Mouse (Mus musculus) frontal cortex, adult (tissue): ENCODE measurements around the gene Bbc3.

Source experiments
- ATAC-seq: cut with Nextera tagmentation; 2 replicates; pipeline ENCODE4 v1.9.2; 2017; ENCODE audit warnings: mild to moderate bottlenecking, moderate library complexity, mixed read lengths; ENCODE audit not compliant: low TSS enrichment

Gene Bbc3

DNA sequence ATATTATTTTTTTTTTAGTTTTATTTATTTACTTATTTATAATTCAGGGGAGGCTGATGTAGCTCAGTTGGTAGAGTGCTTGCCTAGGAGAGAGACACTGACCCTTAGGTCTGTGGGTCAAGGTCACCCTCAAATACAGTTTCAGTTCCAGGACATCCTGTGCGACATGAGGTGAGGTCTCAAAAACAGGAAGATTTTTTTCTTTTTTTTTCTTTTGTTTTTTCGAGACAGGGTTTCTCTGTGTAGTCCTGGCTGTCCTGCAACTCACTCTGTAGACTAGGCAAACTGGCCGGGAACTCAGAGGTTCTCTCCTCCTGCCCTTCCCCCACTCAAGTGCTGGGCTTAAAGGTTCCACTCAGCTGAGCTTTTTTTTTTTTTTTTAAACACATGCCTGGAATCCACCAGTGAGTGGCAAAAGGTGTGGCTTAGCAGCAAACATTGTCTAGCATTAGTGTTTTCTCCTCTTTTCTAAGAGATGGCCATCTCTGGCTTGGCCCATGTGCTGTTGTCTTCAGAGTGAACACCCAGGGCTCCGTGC lies 7.1 kb downstream of the Bbc3 start:
- no peak for ATAC-seq

GRCm38 (mm10) chr7:16317094-16317493 lies 8.9 kb downstream of the Bbc3 start:
- no peak for ATAC-seq

GRCm38 (mm10) chr7:16319216-16319615 lies 11.0 kb downstream of the Bbc3 start:
- ATAC-seq: no peak

DNA sequence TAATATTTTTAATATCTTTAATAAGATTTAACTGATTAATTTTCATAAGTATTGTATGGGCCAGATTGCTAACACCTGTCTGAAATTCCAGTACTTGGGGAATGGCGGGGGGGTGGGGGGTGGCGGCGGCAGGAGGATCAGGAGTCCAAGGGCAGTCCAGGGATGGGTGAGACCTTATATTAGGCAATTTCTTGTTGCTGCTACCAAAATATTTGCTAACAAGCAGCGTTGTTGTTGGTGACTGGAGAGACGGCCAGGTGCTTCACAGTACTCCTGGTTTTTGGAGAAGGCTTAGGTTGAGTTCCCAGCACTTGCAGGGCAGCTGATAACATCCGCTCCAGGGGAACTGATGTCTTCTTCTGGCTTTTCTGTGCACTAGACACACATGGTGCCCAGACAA lies 12.3 kb downstream of the Bbc3 start:
- ATAC-seq: no peak

DNA sequence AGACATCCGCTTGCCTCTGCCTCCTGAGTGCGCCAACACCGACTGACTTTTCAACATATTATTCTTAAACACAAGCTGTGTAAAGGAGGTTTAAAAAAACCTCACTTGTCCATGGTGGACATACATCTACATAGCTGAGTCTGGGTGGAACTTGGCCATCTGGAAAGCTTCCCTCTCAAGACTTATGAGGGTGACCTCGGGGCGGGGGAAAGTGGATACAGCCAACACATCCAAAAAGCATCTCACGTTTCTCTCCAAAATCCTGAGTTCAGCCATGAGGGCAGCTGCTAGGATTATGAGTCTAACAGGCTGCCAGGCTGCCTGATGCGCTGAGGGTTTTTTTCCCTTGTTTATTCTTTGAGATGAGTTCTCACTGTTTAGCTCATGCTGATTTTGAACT lies 16.5 kb downstream of the Bbc3 start:
- ATAC-seq: no peak

DNA sequence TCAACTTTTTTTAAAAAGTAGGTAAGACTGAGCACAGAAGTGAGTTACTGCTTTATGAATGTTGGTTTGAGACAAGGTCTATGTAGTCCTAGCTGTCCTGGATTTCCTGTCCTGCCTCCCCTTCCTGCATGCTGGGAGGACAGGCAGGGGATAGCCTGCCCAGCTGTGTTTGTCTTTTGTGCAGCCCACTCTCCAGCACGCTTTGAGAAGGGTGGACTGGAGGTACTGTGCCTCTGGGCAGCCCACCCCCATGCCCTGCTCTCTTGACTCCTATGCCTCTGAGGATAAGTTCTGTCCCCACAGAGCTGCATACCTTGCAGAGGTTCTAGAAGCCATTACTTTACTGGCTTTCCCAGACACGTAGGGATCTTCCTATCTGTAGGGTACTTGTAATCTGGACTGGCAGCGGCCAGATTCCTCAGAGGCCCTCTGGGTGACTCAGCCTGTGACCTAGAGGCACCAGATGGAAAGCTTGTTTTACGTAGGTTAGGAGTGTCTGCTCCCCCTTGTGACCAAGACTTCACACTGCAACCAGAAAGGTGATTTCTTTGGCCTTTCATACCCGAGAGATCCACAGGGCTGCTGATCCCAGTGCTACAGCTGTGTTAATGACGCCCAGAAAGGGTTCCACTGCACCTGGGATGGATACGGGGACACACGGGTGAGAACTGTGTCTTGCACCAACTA lies 17.9 kb downstream of the Bbc3 start:
- peak; percentile 71 for ATAC-seq

DNA sequence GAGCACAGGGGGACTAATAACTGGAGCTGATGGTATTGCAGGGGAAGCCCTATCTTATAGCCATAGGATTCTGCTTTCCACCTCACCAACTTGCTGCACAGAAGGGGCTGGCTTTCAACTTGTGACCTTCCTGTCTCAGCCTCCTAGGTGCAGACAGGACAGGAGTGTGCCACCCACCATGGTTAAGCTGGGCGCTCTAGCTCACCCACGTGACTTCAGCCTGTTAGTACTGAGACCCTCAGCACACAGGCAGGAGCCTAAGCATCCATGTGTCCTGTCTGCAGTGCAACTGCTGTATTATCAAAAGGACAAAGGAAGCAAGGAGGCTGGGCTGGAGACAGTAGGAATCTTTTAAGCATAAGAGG lies 18.4 kb downstream of the Bbc3 start:
- ATAC-seq: peak; percentile 38; the same call in 1 of the 2 replicates

GRCm38 (mm10) chr7:16329146-16329545 lies 21.0 kb downstream of the Bbc3 start:
- ATAC-seq: no peak

- ATAC-seq: no peak
Observed at GRCm38 (mm10) chr7:16337733-16338132, 29.5 kb downstream of the Bbc3 start.

GRCm38 (mm10) chr7:16344598-16344997 lies 36.4 kb downstream of the Bbc3 start:
- ATAC-seq: no peak

- no peak for ATAC-seq
Observed at GRCm38 (mm10) chr7:16345297-16345696, 37.1 kb downstream of the Bbc3 start.

DNA sequence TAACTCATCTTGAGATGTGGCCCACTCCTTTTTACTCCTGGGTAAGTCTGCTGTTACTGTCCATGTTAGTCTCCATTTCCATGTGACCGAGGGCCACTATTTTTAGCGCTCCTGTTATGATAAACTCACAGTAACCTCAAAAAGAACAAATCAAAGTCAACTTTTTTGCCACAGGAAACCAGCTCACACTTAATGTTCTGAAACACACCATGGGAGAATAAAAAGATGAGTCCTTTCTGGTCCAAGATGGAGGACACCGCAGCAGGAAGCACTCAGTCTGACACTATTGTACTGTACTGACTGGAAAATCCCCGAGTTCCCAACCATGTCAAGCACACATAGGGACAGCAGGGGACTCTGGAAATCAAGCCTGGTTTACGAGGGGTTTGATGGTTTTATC lies 41.8 kb downstream of the Bbc3 start:
- ATAC-seq: no peak

DNA sequence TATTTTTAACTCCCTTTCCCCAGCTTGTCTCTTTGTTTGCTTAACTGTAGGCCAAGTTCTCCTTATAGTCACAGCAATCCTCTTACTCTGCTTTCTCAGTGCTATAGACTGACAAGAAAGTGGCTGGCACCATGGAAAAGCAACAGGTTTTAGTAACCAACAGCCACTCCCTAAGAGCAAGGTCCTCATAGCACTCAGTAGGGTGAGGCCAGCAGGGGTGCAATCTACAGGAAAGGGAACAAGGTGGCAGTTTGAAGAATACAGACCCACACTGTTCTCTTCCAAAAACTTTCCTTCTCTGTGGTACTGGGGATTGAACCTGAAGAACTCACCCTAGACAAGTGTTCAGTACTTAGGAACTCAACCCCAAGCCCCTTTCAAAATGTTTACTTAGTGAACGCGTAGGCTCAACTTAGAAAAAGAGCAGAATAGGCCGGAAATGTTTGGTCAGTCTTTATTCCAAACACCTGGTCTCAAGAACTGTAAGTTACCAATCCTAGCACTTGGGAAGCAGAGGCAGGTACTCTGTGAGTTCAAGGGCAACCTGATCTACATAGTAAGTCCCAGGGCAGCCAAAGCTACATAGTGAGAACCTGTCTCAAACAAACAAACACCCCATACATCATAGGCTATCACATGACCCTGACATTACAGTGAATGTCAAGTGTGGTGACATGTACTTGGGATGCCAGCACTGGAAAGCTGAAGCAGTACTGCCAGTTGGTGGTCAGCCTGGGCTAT lies 47.8 kb downstream of the Bbc3 start:
- no peak for ATAC-seq

DNA sequence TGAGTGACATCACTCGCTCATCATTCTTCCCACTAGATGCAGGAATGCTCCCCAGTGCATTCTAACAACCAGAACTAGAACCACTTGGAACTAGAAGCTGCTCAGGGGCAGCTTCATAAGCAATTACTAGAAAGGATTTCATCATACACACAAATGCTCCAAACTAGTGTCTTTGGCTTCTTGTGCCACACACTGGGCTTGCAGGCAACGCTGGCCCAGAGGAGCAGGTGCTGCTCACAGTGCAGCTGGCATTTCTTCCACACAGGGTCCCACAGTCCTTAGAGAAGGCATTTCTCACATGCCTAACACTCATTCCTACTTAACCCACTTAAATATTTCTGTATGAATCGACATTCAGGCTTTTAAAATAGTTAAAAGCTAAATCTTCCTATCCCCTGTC lies 49.4 kb downstream of the Bbc3 start:
- no peak for ATAC-seq

DNA sequence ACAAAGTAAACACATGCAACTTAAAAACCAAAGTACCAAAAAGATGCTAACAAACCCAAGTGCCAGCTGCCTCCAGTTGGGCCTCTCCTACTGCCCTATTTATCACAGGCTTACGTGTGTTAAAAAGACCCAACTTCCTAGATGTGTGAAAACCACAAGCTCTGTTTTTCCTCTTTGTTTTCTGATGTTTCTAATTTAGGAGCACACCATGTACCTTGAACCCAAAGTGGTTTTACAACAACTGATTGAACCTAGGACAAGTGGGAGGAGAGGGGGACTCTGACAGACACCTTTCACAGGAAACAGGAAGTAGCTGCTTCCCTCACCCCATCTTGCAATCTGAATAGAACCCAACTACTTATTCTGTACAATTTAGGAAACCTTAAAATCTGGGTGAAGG lies 56.1 kb downstream of the Bbc3 start:
- no peak for ATAC-seq

GRCm38 (mm10) chr7:16364901-16365500 lies 56.8 kb downstream of the Bbc3 start:
- no peak for ATAC-seq

DNA sequence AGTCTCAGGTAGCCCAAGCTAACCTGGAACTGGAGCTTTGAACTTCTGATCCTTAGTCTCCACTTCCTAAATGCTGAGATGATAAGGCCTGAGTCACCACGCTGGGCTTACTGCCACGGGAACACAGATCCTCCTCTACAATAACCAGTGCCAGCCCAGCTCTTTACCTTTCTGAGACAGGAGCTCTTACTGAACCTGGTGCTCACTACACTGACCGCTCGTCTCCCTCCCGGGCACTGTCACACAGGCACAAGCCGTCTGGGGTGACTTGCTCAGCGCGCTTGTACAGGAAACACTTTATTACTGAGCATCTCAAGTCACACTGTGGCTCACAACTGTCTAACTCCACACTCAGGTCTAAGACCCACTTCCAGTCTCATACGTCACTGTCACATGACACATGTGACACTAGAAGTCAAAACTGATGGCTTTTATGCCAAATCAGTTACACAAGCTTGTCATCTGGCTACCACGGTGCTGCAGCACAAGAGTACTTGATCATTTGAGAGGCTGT lies 58.0 kb downstream of the Bbc3 start:
- no peak for ATAC-seq

- ATAC-seq: no peak
Observed at GRCm38 (mm10) chr7:16366669-16367068, 58.5 kb downstream of the Bbc3 start.
